Mouse (Mus musculus) embryo, embryonic 10.5 days (tissue): ENCODE data around the gene Capn2.

Experiments
- DNase-seq: peaks from one replicate; pipeline ENCODE4 v3.0.0-alpha.2; 2015; ENCODE audit warnings: low spot score

Gene Capn2

GRCm38 (mm10) chr1:182516758-182517676 is at the start of gene Capn2:
Gene Capn2 (minus strand): TSS chr1:182517608.
- peak; percentile 81 for DNase-seq

GRCm38 (mm10) chr1:182565351-182565835 is 48.0 kb upstream of the Capn2 start:
- DNase-seq = no peak

GRCm38 (mm10) chr1:182564408-182565120 is 47.2 kb upstream of the Capn2 start, which contains the start of gene Capn8:
Gene Capn8 (plus strand): TSS chr1:182565007.
- DNase-seq = peak; percentile 43

- peak; percentile 41 for DNase-seq
Observed at GRCm38 (mm10) chr1:182562576-182563370, 45.4 kb upstream of the Capn2 start.

- no peak for DNase-seq
Observed at GRCm38 (mm10) chr1:182561945-182562514, 44.6 kb upstream of the Capn2 start.

GRCm38 (mm10) chr1:182560390-182561098 is 43.1 kb upstream of the Capn2 start:
- peak; percentile 81 for DNase-seq

GRCm38 (mm10) chr1:182559530-182559929 is 42.1 kb upstream of the Capn2 start:
- DNase-seq = no peak

GRCm38 (mm10) chr1:182558271-182558670 is 40.9 kb upstream of the Capn2 start:
- no peak for DNase-seq

- peak; percentile 70 for DNase-seq
Observed at GRCm38 (mm10) chr1:182553649-182554375, 36.4 kb upstream of the Capn2 start.

GRCm38 (mm10) chr1:182550761-182551160 is 33.4 kb upstream of the Capn2 start:
- no peak for DNase-seq

- DNase-seq = no peak
Observed at GRCm38 (mm10) chr1:182543906-182544305, 26.5 kb upstream of the Capn2 start.

GRCm38 (mm10) chr1:182543136-182543535 is 25.7 kb upstream of the Capn2 start:
- DNase-seq = no peak

GRCm38 (mm10) chr1:182542110-182542509 is 24.7 kb upstream of the Capn2 start:
- no peak for DNase-seq

GRCm38 (mm10) chr1:182539023-182539940 is 21.9 kb upstream of the Capn2 start:
- peak; percentile 95 for DNase-seq

GRCm38 (mm10) chr1:182535080-182535481 is 17.7 kb upstream of the Capn2 start:
- no peak for DNase-seq

- no peak for DNase-seq
Observed at GRCm38 (mm10) chr1:182533583-182533982, 16.2 kb upstream of the Capn2 start.

- DNase-seq = peak; percentile 34
Observed at GRCm38 (mm10) chr1:182527921-182528858, 10.8 kb upstream of the Capn2 start.

- DNase-seq = peak; percentile 6
Observed at GRCm38 (mm10) chr1:182527261-182527766, 9.9 kb upstream of the Capn2 start.
